Mouse (Mus musculus): ENCODE data around the gene Ncl. TPM values are rescaled to one million over a fixed set of nuclear protein-coding genes. Genes with fewer than 3 reads are reported as not detected.
A peak's percentile ranks its signal among the peaks of the same experiment; 100 is the strongest.

Gene Ncl
- polyA plus RNA-seq, 1 experiment = 932 TPM

- H3K4me1 ChIP-seq = peaks cover 57% of the 10 kb centered on the region
- no peaks in the 10 kb centered on the region for H3K9me3 ChIP-seq
- no peak for TF ChIP-seq FLI1 (IDR thresholded peaks at IDR 0.05; ENCODE audit: low read length)
- TF ChIP-seq GATA1 (IDR thresholded peaks at IDR 0.05; ENCODE audit: borderline replicate concordance, low read length) = no peak
- H3K36me3 ChIP-seq (replicated peaks; ENCODE audit: low read length) = peaks cover 10% of the 10 kb centered on the region
- no peaks in the 10 kb centered on the region for H3K27me3 ChIP-seq (replicated peaks)
- H3K4me3 ChIP-seq (replicated peaks) = no peak overlapping the region
Observed at GRCm38 (mm10) chr1:86361852-86362615, 2.8 kb upstream of the Ncl start.

- TF ChIP-seq GATA1 (IDR thresholded peaks at IDR 0.05; ENCODE audit: borderline replicate concordance, low read length) (no peak), FLI1 (IDR thresholded peaks at IDR 0.05; ENCODE audit: low read length) (no peak)
- Histone ChIP-seq H3K9me3 (no peaks in the 10 kb centered on the region), H3K4me3 (replicated peaks) (peak overlapping the region; percentile 98), H3K36me3 (replicated peaks; ENCODE audit: low read length) (peaks cover 26% of the 10 kb centered on the region), H3K4me1 (peaks cover 66% of the 10 kb centered on the region), H3K27me3 (replicated peaks) (no peaks in the 10 kb centered on the region)
Observed at GRCm38 (mm10) chr1:86360441-86360840, 1.2 kb upstream of the Ncl start.

GRCm38 (mm10) chr1:86359798-86360179 lies 589 bp upstream of the Ncl start:
- peaks cover 72% of the 10 kb centered on the region for H3K4me1 ChIP-seq

GRCm38 (mm10) chr1:86358229-86358905 lies 833 bp downstream of the Ncl start:
- Histone ChIP-seq H3K4me3 (replicated peaks) (peak overlapping the region; percentile 98), H3K9me3 (no peaks in the 10 kb centered on the region), H3K4me1 (peaks cover 70% of the 10 kb centered on the region), H3K36me3 (replicated peaks; ENCODE audit: low read length) (peaks cover 47% of the 10 kb centered on the region), H3K27me3 (replicated peaks) (no peaks in the 10 kb centered on the region)
- no peak for TF ChIP-seq FLI1 (IDR thresholded peaks at IDR 0.05; ENCODE audit: low read length)
- TF ChIP-seq GATA1 (IDR thresholded peaks at IDR 0.05; ENCODE audit: borderline replicate concordance, low read length) = no peak

More at GRCm38 (mm10) chr1:86359798-86360179, 589 bp upstream of the Ncl start:
- Histone ChIP-seq H3K9me3 (no peaks in the 10 kb centered on the region), H3K36me3 (replicated peaks; ENCODE audit: low read length) (peaks cover 32% of the 10 kb centered on the region), H3K4me3 (replicated peaks) (peak overlapping the region; percentile 98), H3K27me3 (replicated peaks) (no peaks in the 10 kb centered on the region)
- no peak for TF ChIP-seq FLI1 (IDR thresholded peaks at IDR 0.05; ENCODE audit: low read length)
- no peak for TF ChIP-seq GATA1 (IDR thresholded peaks at IDR 0.05; ENCODE audit: borderline replicate concordance, low read length)

- no peak for TF ChIP-seq GATA1 (IDR thresholded peaks at IDR 0.05; ENCODE audit: borderline replicate concordance, low read length)
- no peak for TF ChIP-seq FLI1 (IDR thresholded peaks at IDR 0.05; ENCODE audit: low read length)
- Histone ChIP-seq H3K4me3 (replicated peaks) (no peak overlapping the region), H3K36me3 (replicated peaks; ENCODE audit: low read length) (peaks cover 89% of the 10 kb centered on the region), H3K9me3 (no peaks in the 10 kb centered on the region), H3K4me1 (peaks cover 38% of the 10 kb centered on the region), H3K27me3 (replicated peaks) (no peaks in the 10 kb centered on the region)
Observed at GRCm38 (mm10) chr1:86354186-86354585, 5.0 kb downstream of the Ncl start.

GRCm38 (mm10) chr1:86350576-86350975 lies 8.6 kb downstream of the Ncl start:
- no peak overlapping the region for H3K4me3 ChIP-seq (replicated peaks)
- TF ChIP-seq FLI1 (IDR thresholded peaks at IDR 0.05; ENCODE audit: low read length) (no peak), GATA1 (IDR thresholded peaks at IDR 0.05; ENCODE audit: borderline replicate concordance, low read length) (no peak)
- H3K4me1 ChIP-seq = peaks cover 27% of the 10 kb centered on the region; the same call in 1 of the 2 replicates
- H3K27me3 ChIP-seq (replicated peaks) = no peaks in the 10 kb centered on the region
- peaks cover 92% of the 10 kb centered on the region for H3K36me3 ChIP-seq (replicated peaks; ENCODE audit: low read length)
- no peaks in the 10 kb centered on the region for H3K9me3 ChIP-seq

- Histone ChIP-seq H3K4me3 (replicated peaks) (no peak overlapping the region), H3K9me3 (no peaks in the 10 kb centered on the region), H3K36me3 (replicated peaks; ENCODE audit: low read length) (peaks cover 89% of the 10 kb centered on the region), H3K27me3 (replicated peaks) (no peaks in the 10 kb centered on the region), H3K4me1 (peaks cover 29% of the 10 kb centered on the region)
- TF ChIP-seq GATA1 (IDR thresholded peaks at IDR 0.05; ENCODE audit: borderline replicate concordance, low read length) (no peak), FLI1 (IDR thresholded peaks at IDR 0.05; ENCODE audit: low read length) (no peak)
Observed at GRCm38 (mm10) chr1:86349696-86350095, 9.5 kb downstream of the Ncl start.

- no peak for TF ChIP-seq GATA1 (IDR thresholded peaks at IDR 0.05; ENCODE audit: borderline replicate concordance, low read length)
- no peak for TF ChIP-seq FLI1 (IDR thresholded peaks at IDR 0.05; ENCODE audit: low read length)
- Histone ChIP-seq H3K27me3 (replicated peaks) (no peaks in the 10 kb centered on the region), H3K36me3 (replicated peaks; ENCODE audit: low read length) (peaks cover 85% of the 10 kb centered on the region), H3K4me3 (replicated peaks) (no peak overlapping the region), H3K9me3 (no peaks in the 10 kb centered on the region), H3K4me1 (peaks cover 32% of the 10 kb centered on the region)
Observed at GRCm38 (mm10) chr1:86349201-86349600, 10.0 kb downstream of the Ncl start.

GRCm38 (mm10) chr1:86348801-86349200 lies 10.4 kb downstream of the Ncl start:
- no peak for TF ChIP-seq GATA1 (IDR thresholded peaks at IDR 0.05; ENCODE audit: borderline replicate concordance, low read length)
- TF ChIP-seq FLI1 (IDR thresholded peaks at IDR 0.05; ENCODE audit: low read length) = no peak
- Histone ChIP-seq H3K9me3 (no peaks in the 10 kb centered on the region), H3K4me1 (peaks cover 36% of the 10 kb centered on the region), H3K27me3 (replicated peaks) (no peaks in the 10 kb centered on the region), H3K36me3 (replicated peaks; ENCODE audit: low read length) (peaks cover 81% of the 10 kb centered on the region), H3K4me3 (replicated peaks) (no peak overlapping the region)

- Histone ChIP-seq H3K9me3 (no peaks in the 10 kb centered on the region), H3K4me3 (replicated peaks) (no peak overlapping the region), H3K4me1 (peaks cover 40% of the 10 kb centered on the region), H3K27me3 (replicated peaks) (no peaks in the 10 kb centered on the region), H3K36me3 (replicated peaks; ENCODE audit: low read length) (peaks cover 74% of the 10 kb centered on the region)
- TF ChIP-seq GATA1 (IDR thresholded peaks at IDR 0.05; ENCODE audit: borderline replicate concordance, low read length) (no peak), FLI1 (IDR thresholded peaks at IDR 0.05; ENCODE audit: low read length) (no peak)
Observed at GRCm38 (mm10) chr1:86348083-86348482, 11.1 kb downstream of the Ncl start.
